Mouse (Mus musculus): Measurements from ENCODE around the gene Ebf3.

The Ebf3 gene

GRCm38 (mm10) chr7:137313904-137314691 is at the start of gene Ebf3:
Gene Ebf3 (minus strand): TSS chr7:137314445.
- peak; percentile 81 for DNase-seq (ENCODE audit: low read depth, low spot score)

DNA sequence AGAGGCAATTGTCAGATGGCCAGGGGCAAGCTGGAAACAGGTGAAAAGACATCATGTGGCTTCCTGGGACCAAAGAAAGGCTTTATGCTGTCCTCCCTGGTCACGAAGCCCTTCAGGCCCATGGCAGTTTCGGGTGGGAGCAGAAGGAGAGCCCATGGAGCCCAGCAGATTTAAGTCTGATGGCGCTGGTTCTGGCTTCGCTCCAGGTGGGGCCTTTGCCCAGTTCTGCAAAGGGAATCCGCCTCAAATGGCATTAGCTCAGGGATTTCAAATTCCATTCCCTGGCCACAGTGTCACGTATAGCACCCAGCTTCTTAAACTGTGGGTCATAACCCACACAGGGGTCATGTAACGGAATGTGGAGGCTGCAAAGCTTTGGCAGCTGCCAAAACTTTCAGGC is 32.6 kb upstream of the Ebf3 start:
- peak; percentile 23 for DNase-seq (ENCODE audit: low read depth, low spot score)

GRCm38 (mm10) chr7:137346068-137346467 is 31.8 kb upstream of the Ebf3 start:
- no peak for DNase-seq (ENCODE audit: low read depth, low spot score)

GRCm38 (mm10) chr7:137333951-137334350 is 19.7 kb upstream of the Ebf3 start:
- DNase-seq (ENCODE audit: low read depth, low spot score), result no peak

- DNase-seq (ENCODE audit: low read depth, low spot score), result no peak
These were observed 8.7 kb upstream of the Ebf3 start for GRCm38 (mm10) chr7:137322926-137323325.

GRCm38 (mm10) chr7:137321961-137322784 is 7.9 kb upstream of the Ebf3 start:
- DNase-seq (ENCODE audit: low read depth, low spot score), result no peak

DNA sequence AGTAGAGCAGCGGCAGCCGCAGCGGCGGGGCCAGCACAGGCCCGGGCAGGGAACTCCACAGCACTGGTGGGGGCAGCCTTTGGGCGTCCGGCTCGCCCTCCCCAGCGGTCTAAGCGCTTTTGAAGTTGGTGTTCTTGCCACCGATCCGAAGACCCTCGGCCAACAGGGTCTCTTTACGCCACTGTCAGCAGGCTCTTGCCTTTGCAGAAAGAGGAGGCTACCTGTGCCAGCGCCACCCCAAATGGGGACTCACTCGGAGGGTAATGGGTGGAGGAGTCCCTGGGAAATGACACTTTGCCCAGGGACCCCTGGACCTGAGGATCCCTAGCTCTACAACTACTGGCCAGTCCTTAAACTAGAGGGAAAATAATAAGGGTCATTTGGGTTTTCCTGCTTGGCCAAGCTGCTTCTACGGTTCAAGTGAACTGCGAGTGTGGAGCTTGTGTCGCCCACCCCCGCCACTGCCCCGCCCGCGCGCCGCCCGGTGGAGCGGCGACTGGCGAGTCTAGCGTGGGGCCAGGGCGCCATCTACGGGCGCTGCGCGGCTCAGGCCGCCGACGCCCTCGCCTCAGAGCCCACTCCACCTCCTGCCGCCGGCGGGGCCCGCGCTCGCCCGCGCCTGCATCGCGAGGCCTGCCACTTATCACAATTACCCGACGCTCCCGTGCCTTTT is 7.0 kb upstream of the Ebf3 start:
- peak; percentile 17 for DNase-seq (ENCODE audit: low read depth, low spot score)

DNA sequence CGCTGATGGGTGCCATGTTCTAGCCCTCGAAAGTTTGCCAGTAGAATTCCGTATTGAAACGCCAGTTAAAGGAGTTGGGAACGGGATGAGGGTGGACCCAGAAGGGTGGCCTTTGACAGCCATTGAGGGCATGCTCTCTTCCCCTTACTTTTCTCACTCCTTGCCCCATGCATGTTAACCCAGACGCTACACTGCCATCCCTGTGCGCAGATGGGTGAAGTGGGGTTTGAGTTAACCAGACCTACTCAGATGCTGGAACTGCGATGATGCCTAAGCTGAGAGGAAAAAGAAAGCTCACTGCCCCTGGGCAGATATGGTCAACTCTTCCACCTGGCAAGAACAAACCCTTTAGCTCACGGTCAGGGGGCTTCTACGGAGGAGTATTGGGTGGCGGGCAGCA is 6.1 kb upstream of the Ebf3 start:
- no peak for DNase-seq (ENCODE audit: low read depth, low spot score)

GRCm38 (mm10) chr7:137318924-137319885 is 5.0 kb upstream of the Ebf3 start:
- DNase-seq (ENCODE audit: low read depth, low spot score), result no peak

GRCm38 (mm10) chr7:137318383-137318775 is 4.1 kb upstream of the Ebf3 start:
- DNase-seq (ENCODE audit: low read depth, low spot score), result no peak

GRCm38 (mm10) chr7:137317659-137318382 is 3.6 kb upstream of the Ebf3 start:
- DNase-seq (ENCODE audit: low read depth, low spot score), result no peak

DNA sequence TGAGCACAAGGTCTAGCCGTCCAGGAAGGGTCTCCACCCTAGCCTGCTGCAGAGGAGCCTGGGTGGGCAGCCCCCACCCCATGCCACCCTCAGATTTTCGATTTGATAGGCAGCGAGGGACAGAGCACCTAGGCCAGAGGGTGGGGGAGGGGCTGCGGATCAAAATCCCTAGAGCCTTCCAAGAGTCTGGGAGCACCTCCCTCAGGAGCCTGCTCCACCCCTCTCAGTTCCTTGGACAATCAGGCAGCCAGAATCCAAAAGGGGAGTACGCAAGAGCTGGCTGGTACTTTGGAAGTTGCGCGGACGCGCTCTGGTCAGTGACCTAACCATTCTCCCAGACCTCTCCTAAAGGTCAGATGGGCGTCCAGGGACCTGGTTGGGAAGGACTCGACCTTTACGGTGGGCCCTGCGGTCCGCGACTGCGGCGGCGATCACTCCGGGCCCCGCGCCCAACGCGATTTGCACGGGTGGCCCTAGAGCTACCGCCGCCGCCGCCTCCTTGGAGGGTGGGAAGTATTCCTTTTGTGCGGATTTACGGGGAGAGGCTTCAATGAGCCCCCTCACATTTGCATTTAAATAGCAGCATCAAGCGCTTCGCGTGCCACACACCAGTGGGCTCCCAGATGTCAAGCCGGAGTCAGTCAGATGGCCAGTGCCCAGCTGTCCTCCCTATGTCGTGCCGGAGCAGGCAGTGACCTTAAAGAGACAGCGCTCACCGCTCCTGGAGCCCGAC is 2.8 kb upstream of the Ebf3 start:
- DNase-seq (ENCODE audit: low read depth, low spot score), result no peak

- DNase-seq (ENCODE audit: low read depth, low spot score), result no peak
These were observed 2.1 kb upstream of the Ebf3 start for GRCm38 (mm10) chr7:137316181-137316925.

DNA sequence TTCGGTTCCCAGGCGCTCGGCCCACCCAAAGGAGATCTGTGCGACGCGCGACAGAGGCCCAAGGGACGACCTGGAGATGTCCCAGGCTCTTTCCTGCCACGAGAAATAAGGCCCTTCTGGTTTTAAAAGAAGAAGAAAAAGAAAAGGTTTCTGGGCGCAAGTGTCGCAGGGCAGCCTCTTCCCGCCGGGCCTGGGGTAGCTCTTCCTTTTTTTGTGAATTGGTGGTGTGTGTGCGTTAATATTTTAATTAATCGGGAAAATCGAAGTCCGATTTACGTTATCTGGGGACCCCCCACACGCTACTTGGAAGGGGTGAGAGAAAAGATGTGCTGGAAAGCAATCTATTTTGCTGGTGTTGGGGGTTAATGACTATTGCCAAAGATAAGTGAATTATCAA is 1.3 kb upstream of the Ebf3 start:
- DNase-seq (ENCODE audit: low read depth, low spot score), result no peak

- DNase-seq (ENCODE audit: low read depth, low spot score), result peak; percentile 27
These were observed 682 bp upstream of the Ebf3 start for GRCm38 (mm10) chr7:137314710-137315543.

DNA sequence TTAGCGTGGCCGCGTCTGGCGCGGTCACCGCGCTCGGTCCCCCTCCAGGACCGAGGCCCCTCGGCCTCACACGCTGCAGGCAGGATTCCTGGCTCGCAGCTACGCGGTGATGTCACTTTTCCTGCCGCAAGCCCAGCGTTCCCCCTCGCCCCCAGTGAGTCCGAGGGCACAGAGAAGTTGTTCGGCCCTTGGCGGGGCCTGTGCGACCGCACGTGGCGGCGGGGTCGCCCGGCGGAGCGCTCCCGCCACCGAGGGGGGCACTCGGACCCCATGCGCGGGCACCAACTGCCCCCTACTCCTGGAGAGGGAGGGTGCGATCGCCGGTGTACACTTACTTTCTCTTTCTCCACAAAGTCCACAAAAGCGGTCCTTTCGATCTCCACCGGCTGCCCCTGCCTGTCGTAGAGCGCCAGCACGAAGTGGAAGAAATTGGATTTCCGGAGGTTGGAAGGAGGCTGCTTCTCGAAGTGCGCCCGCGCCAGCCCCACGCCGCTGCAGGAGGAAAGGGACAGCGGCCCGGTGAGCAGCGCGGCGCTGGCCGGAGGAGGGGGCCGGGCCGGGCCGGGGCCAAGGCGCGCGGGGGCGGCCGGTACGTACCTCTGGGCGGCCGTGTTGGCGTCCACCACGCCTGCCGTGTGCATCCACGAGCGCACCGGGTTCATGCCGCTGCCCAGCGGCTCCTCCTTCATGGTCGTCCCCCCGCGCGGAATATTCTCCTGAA is 902 bp downstream of the Ebf3 start:
- DNase-seq (ENCODE audit: low read depth, low spot score), result peak; percentile 53

GRCm38 (mm10) chr7:137312933-137313182 is 1.4 kb downstream of the Ebf3 start:
- DNase-seq (ENCODE audit: low read depth, low spot score), result no peak

All from 3T3-L1 (cell line).